In genomic region chr5:115546536-115546935, GRCm38 (mm10) we compare ENCODE assay signal across 13 mouse cellular contexts. TPM values are rescaled to one million over a fixed set of nuclear protein-coding genes. Genes with fewer than 3 reads are reported as not detected.
DNase-seq lines count a peak whose midpoint lies in the region; ATAC-seq and TF ChIP-seq lines count a peak whose summit lies in the region.
"Had no signal": no experiment of that assay in that cellular context is flagged by ENCODE, and none has a peak within 500 bp of the region (broad histone marks: within the 10 kb centered on the region; RNA-seq: fewer than 3 reads in every experiment).

No protein-coding gene starts in this region.

- no peak overlapping the region for H3K4me3 ChIP-seq in kidney, postnatal 0 days (replicated peaks; ENCODE audit: low read depth, low read length)
- H3K4me3 ChIP-seq in brown adipose tissue, adult 24 weeks (ENCODE audit: insufficient read depth, low read depth, low read length) = no peak overlapping the region
- H3K4me3 ChIP-seq: liver, embryonic 12.5 days had no signal

- H3K27ac ChIP-seq in kidney, postnatal 0 days = 0 out of 2 replicates have a peak overlapping the region, but pooled peaks have one; percentile 16
- H3K27ac ChIP-seq in brown adipose tissue, adult 24 weeks (replicated peaks; ENCODE audit: low read depth, low read length) = peak overlapping the region; percentile 34; the same call in 1 of the 2 replicates
- H3K27ac ChIP-seq: liver, embryonic 12.5 days had no signal

- H3K4me2 ChIP-seq in kidney, postnatal 0 days (ENCODE audit: low read length) = no peak overlapping the region
- H3K4me2 ChIP-seq: liver, embryonic 12.5 days had no signal

- TF ChIP-seq CTCF in kidney, postnatal 0 days (IDR thresholded peaks at IDR 0.05; ENCODE audit: low read depth) = no peak

- no peak overlapping the region for H3K9ac ChIP-seq in kidney, postnatal 0 days (ENCODE audit: low read depth, low read length)
- H3K9ac ChIP-seq: liver, embryonic 12.5 days had no signal

- H3K36me3 ChIP-seq in kidney, postnatal 0 days (ENCODE audit: insufficient read depth, low read length) = peaks cover 40% of the 10 kb centered on the region

- peaks cover 33% of the 10 kb centered on the region for H3K4me1 ChIP-seq in kidney, postnatal 0 days (replicated peaks; ENCODE audit: insufficient read depth, low read length)
- peaks cover 17% of the 10 kb centered on the region for H3K4me1 ChIP-seq in brown adipose tissue, adult 24 weeks (ENCODE audit: control insufficient read depth, insufficient read depth, insufficient read length, low read length)

- ATAC-seq in kidney, postnatal 0 days (replicated peaks; ENCODE audit: low FRiP score, low read depth) = no peak
- ATAC-seq: liver, embryonic 12.5 days had no signal

- no peaks in the 10 kb centered on the region for H3K9me3 ChIP-seq in kidney, postnatal 0 days (replicated peaks; ENCODE audit: low read length)
- H3K9me3 ChIP-seq: liver, embryonic 12.5 days had no signal

- no peaks in the 10 kb centered on the region for H3K27me3 ChIP-seq in kidney, postnatal 0 days (ENCODE audit: insufficient read depth, low read length)
- H3K27me3 ChIP-seq: liver, embryonic 12.5 days had no signal

- 61% methylated on average over 11 of the region's 11 CpGs for WGBS in kidney, postnatal 0 days

- peak; percentile 11 for DNase-seq in gastrocnemius, postnatal 10 days
- DNase-seq in gastrocnemius, adult 18-20 months (ENCODE audit: low spot score) = no peak
- no peak for DNase-seq in kidney, postnatal 0 days (ENCODE audit: low spot score)
- no peak for DNase-seq in kidney, postnatal 4 days
- peak; percentile 75 to 76 for DNase-seq in cerebellum, postnatal 25 days
- no peak for DNase-seq in Muller cell, postnatal 12 days (ENCODE audit: inconsistent ontology term)
- no peak for DNase-seq in left cerebral cortex, adult 18-20 months (ENCODE audit: low spot score in 2 of 2)
- DNase-seq: embryo, embryonic 11 days; gastrocnemius, postnatal 25 days; kidney, postnatal 14 days; thymus, postnatal 14 days had no signal

RNA-seq across cellular contexts. Expression of gene Rplp0, which starts 12.7 kb away (rescaled TPM):
- 100 to 1,000 TPM; 938 to 959 TPM for total RNA-seq in gastrocnemius, postnatal 10 days (2021)
- total RNA-seq in gastrocnemius, adult 18-20 months (2021) = 100 to 1,000 TPM; 617 to 621 TPM
- polyA plus RNA-seq in kidney, postnatal 0 days (2015; fragmentation: Nextera tagmentation; extraction: Ambion mirVana) = 1,459 and 1,525 TPM in 2 replicates
- 575 and 685 TPM in 2 replicates for polyA plus RNA-seq in brown adipose tissue, adult 24 weeks (2012; ENCODE audit: insufficient read depth, insufficient read length, missing spikeins)
- total RNA-seq in left cerebral cortex, adult 18-20 months (2021) = 100 to 1,000 TPM; 185 to 199 TPM

RNA-seq across cellular contexts. Expression of gene Gcn1l1, which starts 18.5 kb away (rescaled TPM):
- total RNA-seq in gastrocnemius, postnatal 10 days (2021) = 10 to 100 TPM; 33.4 to 41.7 TPM
- 10 to 100 TPM; 27.9 to 31.1 TPM for total RNA-seq in gastrocnemius, adult 18-20 months (2021)
- polyA plus RNA-seq in kidney, postnatal 0 days (2015; fragmentation: Nextera tagmentation; extraction: Ambion mirVana) = 20.7 and 24.5 TPM in 2 replicates
- 9.9 and 15.0 TPM in 2 replicates for polyA plus RNA-seq in brown adipose tissue, adult 24 weeks (2012; ENCODE audit: insufficient read depth, insufficient read length, missing spikeins)
- 10 to 100 TPM; 62.0 to 66.4 TPM for total RNA-seq in left cerebral cortex, adult 18-20 months (2021)

RNA-seq across cellular contexts. Expression of gene Pxn, which starts 40.1 kb away (rescaled TPM):
- total RNA-seq in gastrocnemius, postnatal 10 days (2021) = 100 to 1,000 TPM; 107 to 130 TPM
- 10 to 100 TPM; 87.2 to 94.2 TPM for total RNA-seq in gastrocnemius, adult 18-20 months (2021)
- polyA plus RNA-seq in kidney, postnatal 0 days (2015; fragmentation: Nextera tagmentation; extraction: Ambion mirVana) = 48.3 and 53.1 TPM in 2 replicates
- 10.6 and 12.2 TPM in 2 replicates for polyA plus RNA-seq in brown adipose tissue, adult 24 weeks (2012; ENCODE audit: insufficient read depth, insufficient read length, missing spikeins)
- total RNA-seq in left cerebral cortex, adult 18-20 months (2021) = 10 to 100 TPM; 22.2 to 25.7 TPM

Comparison
In these comparisons a context has a peak if more than half of its experiments do, and no peak if none do; other contexts are left out.
1. DNase-seq: peak in gastrocnemius, postnatal 10 days (single experiment) and cerebellum, postnatal 25 days (2 of 2); none in gastrocnemius, adult 18-20 months (single experiment), kidney, postnatal 0 days (single experiment), kidney, postnatal 4 days (0 of 2), Muller cell, postnatal 12 days (single experiment) and left cerebral cortex, adult 18-20 months (0 of 2).